Mouse (Mus musculus) testis, adult 2 months (tissue): ENCODE results near the gene Cux1.

Experiments used
- CTCF ChIP-seq: fragments of 200-500 bp; IDR thresholded peaks from 2 replicates; pipeline ENCODE4 v1.5.1; 2012; ENCODE audit warnings: low read depth, mild to moderate bottlenecking, inconsistent platforms, low read length, moderate library complexity; ENCODE audit not compliant: control insufficient read depth, insufficient read depth, insufficient replicate concordance
- POLR2A ChIP-seq: fragments of 200-500 bp; IDR thresholded peaks from 2 replicates; pipeline ENCODE4 v1.6.1; 2012; ENCODE audit warnings: low read depth, mild to moderate bottlenecking, inconsistent platforms, low read length, moderate library complexity; ENCODE audit not compliant: control insufficient read depth

- TF ChIP-seq POLR2A (no peak), CTCF (no peak)
Observed at GRCm38 (mm10) chr5:136215958-136216357, 351.3 kb downstream of the Cux1 start.
